Mouse (Mus musculus): ENCODE results near the gene Qpctl. TPM values are rescaled to one million over a fixed set of nuclear protein-coding genes. Genes with fewer than 3 reads are reported as not detected.
A peak's percentile ranks its signal among the peaks of the same experiment; 100 is the strongest.

Qpctl gene
- polyA plus RNA-seq, 1 experiment, result 7.7 TPM

DNA sequence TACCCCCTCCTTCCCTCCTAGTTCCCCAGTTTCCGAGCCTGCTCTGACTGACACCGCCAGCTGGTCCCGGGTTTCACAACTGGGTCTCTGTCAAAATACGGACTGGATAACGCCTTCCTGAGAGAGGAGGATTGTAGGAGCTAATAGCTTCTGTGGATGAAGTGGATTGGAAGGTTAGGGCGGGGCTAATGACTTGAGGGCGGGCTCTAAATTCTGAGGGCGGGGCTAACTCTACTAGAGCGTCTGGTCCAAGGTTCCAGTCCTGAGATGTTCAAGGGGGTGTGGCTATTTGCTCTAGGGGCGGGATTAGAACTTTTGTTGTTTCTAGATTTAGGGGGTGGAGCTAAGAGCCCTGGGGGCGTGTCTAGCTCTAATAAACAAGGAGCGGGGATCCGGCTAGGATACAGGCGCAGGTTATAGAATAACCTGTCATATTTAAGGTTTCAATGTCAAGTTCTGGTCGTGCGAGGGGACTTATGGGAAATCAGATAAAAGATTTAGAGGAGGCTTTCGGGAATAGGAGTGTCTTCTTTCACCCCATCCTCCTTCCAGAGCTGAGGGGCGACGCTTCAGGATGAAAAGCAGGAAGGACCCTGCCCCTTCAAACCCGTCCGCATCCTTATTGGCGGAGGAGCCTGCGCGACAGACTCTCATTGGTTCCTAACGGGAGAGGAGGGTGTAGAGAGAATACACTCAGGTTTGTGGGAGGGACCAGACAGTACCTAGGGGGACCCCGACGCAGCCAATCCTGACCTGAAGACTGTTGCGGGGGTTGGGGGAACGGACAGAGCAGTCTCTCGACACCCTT is 26.8 kb upstream of the Qpctl start, which contains the start of gene Eml2:
Eml2 (plus strand) TSS at position 714 of the 808 bp plus-strand sequence.
- H3K27me3 ChIP-seq (ENCODE audit: control insufficient read depth, insufficient read depth, insufficient read length), result no peaks in the 10 kb centered on the region
- H3K4me2 ChIP-seq (ENCODE audit: low read depth), result no peak within 1 kb of the TSS
- H3ac ChIP-seq (ENCODE audit: control insufficient read depth, insufficient read length), result no peak within 1 kb of the TSS
- H3K4me3 ChIP-seq, result no peak within 1 kb of the TSS
- H3K79me2 ChIP-seq (ENCODE audit: control insufficient read depth, insufficient read depth), result no peaks in the 10 kb centered on the region
- no peaks in the 10 kb centered on the region for H3K36me3 ChIP-seq (ENCODE audit: control insufficient read depth, insufficient read depth)
- peak; percentile 58 for TF ChIP-seq TCF3 (IDR thresholded peaks at IDR 0.05; ENCODE audit: insufficient read length, low read depth)
- TF ChIP-seq MYOG (IDR thresholded peaks at IDR 0.05; ENCODE audit: control insufficient read depth in 1 of 3, insufficient read depth in 1 of 3, insufficient read length in 2 of 3, low read depth in 2 of 3), result no peak
- peak; percentile 76 for TF ChIP-seq TCF12 (IDR thresholded peaks at IDR 0.05; ENCODE audit: insufficient read depth, poor library complexity, severe bottlenecking)
- no peak for TF ChIP-seq USF1 (IDR thresholded peaks at IDR 0.05; ENCODE audit: low read depth)
- TF ChIP-seq POLR2AphosphoS2 (IDR thresholded peaks at IDR 0.05; ENCODE audit: insufficient read length, low read depth), result no peak
- no peak for TF ChIP-seq POLR2A (IDR thresholded peaks at IDR 0.05; ENCODE audit: insufficient read length, low read depth)
- TF ChIP-seq MYOD1 (IDR thresholded peaks at IDR 0.05; ENCODE audit: control insufficient read depth in 1 of 3, insufficient read length in 2 of 3, low read depth in 2 of 3), result peak; percentile 92 to 96 (median 96)
- TF ChIP-seq E2F4 (IDR thresholded peaks at IDR 0.05; ENCODE audit: insufficient read depth), result no peak
- TF ChIP-seq REST (IDR thresholded peaks at IDR 0.05; ENCODE audit: insufficient read depth, insufficient read length), result no peak
- TF ChIP-seq MAX (IDR thresholded peaks at IDR 0.05; ENCODE audit: low read depth), result no peak
- no peak for TF ChIP-seq SRF (IDR thresholded peaks at IDR 0.05; ENCODE audit: control insufficient read depth, insufficient read length, low read depth)
- no peak for TF ChIP-seq CEBPB (IDR thresholded peaks at IDR 0.05; ENCODE audit: insufficient read depth, poor library complexity, severe bottlenecking)

DNA sequence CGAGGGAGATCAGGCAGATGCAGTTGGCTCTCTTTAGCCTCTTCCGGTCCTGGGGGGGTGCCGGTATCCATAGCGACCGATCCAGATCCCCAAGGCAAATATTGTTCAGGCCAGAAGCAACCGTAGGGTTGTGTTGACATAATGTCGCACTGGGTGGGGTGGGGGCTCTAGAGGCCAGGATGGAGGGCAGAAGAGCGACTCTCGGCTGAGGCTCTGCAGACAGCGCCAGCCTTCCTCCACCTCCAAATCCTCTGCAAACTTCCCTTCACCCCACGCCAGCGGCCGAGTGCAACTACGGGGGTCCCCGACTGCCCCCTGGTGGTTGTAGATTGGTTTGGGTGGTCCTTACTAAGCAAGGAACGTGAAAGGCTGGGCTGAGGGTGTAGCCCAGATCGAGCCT is 23.8 kb upstream of the Qpctl start:
- Histone ChIP-seq H3K27me3 (ENCODE audit: control insufficient read depth, insufficient read depth, insufficient read length) (no peaks in the 10 kb centered on the region), H3K79me2 (ENCODE audit: control insufficient read depth, insufficient read depth) (no peaks in the 10 kb centered on the region), H3K4me3 (no peak overlapping the region), H3K36me3 (ENCODE audit: control insufficient read depth, insufficient read depth) (no peaks in the 10 kb centered on the region), H3ac (ENCODE audit: control insufficient read depth, insufficient read length) (no peak overlapping the region), H3K4me2 (ENCODE audit: low read depth) (peak overlapping the region; percentile 15)
- TF ChIP-seq TCF12 (IDR thresholded peaks at IDR 0.05; ENCODE audit: insufficient read depth, poor library complexity, severe bottlenecking) (no peak), SRF (IDR thresholded peaks at IDR 0.05; ENCODE audit: control insufficient read depth, insufficient read length, low read depth) (no peak), E2F4 (IDR thresholded peaks at IDR 0.05; ENCODE audit: insufficient read depth) (no peak), MYOD1 (IDR thresholded peaks at IDR 0.05; ENCODE audit: control insufficient read depth in 1 of 3, insufficient read length in 2 of 3, low read depth in 2 of 3) (no peak), POLR2AphosphoS2 (IDR thresholded peaks at IDR 0.05; ENCODE audit: insufficient read length, low read depth) (no peak), POLR2A (IDR thresholded peaks at IDR 0.05; ENCODE audit: insufficient read length, low read depth) (no peak), MYOG (IDR thresholded peaks at IDR 0.05; ENCODE audit: control insufficient read depth in 1 of 3, insufficient read depth in 1 of 3, insufficient read length in 2 of 3, low read depth in 2 of 3) (no peak), CEBPB (IDR thresholded peaks at IDR 0.05; ENCODE audit: insufficient read depth, poor library complexity, severe bottlenecking) (no peak), MAX (IDR thresholded peaks at IDR 0.05; ENCODE audit: low read depth) (no peak), TCF3 (IDR thresholded peaks at IDR 0.05; ENCODE audit: insufficient read length, low read depth) (no peak), REST (IDR thresholded peaks at IDR 0.05; ENCODE audit: insufficient read depth, insufficient read length) (no peak), USF1 (IDR thresholded peaks at IDR 0.05; ENCODE audit: low read depth) (no peak)

DNA sequence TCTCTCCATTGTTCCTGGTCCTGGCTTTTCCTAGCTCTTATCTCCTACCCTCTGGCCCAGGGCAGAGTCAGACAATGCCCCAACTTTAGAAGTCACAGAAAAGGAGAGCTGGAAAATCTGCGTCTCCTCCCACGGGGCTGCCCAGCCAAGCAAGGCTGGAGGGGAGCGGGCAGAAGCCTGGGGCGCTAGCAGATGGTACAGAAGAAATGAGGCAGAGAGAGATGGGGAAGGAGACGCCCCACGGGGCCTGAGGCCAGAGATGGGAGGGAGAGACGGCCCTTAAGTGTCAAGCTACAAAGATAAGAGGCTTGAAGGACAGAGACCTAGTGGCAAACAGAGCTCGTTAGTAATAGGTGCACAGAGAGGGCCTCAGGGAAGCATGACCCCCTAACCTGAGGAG is 22.7 kb upstream of the Qpctl start:
- Histone ChIP-seq H3ac (ENCODE audit: control insufficient read depth, insufficient read length) (no peak overlapping the region), H3K4me2 (ENCODE audit: low read depth) (no peak overlapping the region), H3K27me3 (ENCODE audit: control insufficient read depth, insufficient read depth, insufficient read length) (no peaks in the 10 kb centered on the region), H3K36me3 (ENCODE audit: control insufficient read depth, insufficient read depth) (no peaks in the 10 kb centered on the region), H3K79me2 (ENCODE audit: control insufficient read depth, insufficient read depth) (no peaks in the 10 kb centered on the region), H3K4me3 (no peak overlapping the region)
- TF ChIP-seq CEBPB (IDR thresholded peaks at IDR 0.05; ENCODE audit: insufficient read depth, poor library complexity, severe bottlenecking), result no peak
- TF ChIP-seq SRF (IDR thresholded peaks at IDR 0.05; ENCODE audit: control insufficient read depth, insufficient read length, low read depth), result no peak
- TF ChIP-seq REST (IDR thresholded peaks at IDR 0.05; ENCODE audit: insufficient read depth, insufficient read length), result no peak
- TF ChIP-seq POLR2A (IDR thresholded peaks at IDR 0.05; ENCODE audit: insufficient read length, low read depth), result no peak
- no peak for TF ChIP-seq USF1 (IDR thresholded peaks at IDR 0.05; ENCODE audit: low read depth)
- TF ChIP-seq TCF12 (IDR thresholded peaks at IDR 0.05; ENCODE audit: insufficient read depth, poor library complexity, severe bottlenecking), result no peak
- no peak for TF ChIP-seq MAX (IDR thresholded peaks at IDR 0.05; ENCODE audit: low read depth)
- no peak for TF ChIP-seq E2F4 (IDR thresholded peaks at IDR 0.05; ENCODE audit: insufficient read depth)
- no peak for TF ChIP-seq MYOG (IDR thresholded peaks at IDR 0.05; ENCODE audit: control insufficient read depth in 1 of 3, insufficient read depth in 1 of 3, insufficient read length in 2 of 3, low read depth in 2 of 3)
- TF ChIP-seq TCF3 (IDR thresholded peaks at IDR 0.05; ENCODE audit: insufficient read length, low read depth), result no peak
- TF ChIP-seq POLR2AphosphoS2 (IDR thresholded peaks at IDR 0.05; ENCODE audit: insufficient read length, low read depth), result no peak
- TF ChIP-seq MYOD1 (IDR thresholded peaks at IDR 0.05; ENCODE audit: control insufficient read depth in 1 of 3, insufficient read length in 2 of 3, low read depth in 2 of 3), result no peak

DNA sequence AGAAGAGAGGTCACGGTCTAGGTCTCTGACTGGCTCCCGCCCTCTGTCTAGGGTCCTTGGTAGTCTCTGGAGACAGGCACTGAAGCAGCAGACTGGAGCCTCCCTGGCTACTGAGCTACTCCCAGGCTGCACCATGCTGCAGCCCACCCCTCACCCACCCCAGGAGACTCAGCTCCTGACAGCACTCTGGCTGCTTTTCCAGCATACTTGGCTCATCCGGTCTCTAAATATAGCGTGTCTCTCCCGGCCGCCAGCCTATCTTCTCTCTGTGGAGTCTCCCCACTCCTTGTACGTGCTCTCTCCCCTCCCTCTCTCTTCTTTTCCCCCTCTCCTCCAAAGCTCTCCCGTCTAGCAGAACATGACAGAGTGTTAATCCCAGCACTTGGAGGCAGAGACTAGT is 21.1 kb upstream of the Qpctl start:
- no peak overlapping the region for H3K4me3 ChIP-seq
- H3ac ChIP-seq (ENCODE audit: control insufficient read depth, insufficient read length), result no peak overlapping the region
- H3K4me2 ChIP-seq (ENCODE audit: low read depth), result no peak overlapping the region
- H3K27me3 ChIP-seq (ENCODE audit: control insufficient read depth, insufficient read depth, insufficient read length), result no peaks in the 10 kb centered on the region
- no peaks in the 10 kb centered on the region for H3K36me3 ChIP-seq (ENCODE audit: control insufficient read depth, insufficient read depth)
- H3K79me2 ChIP-seq (ENCODE audit: control insufficient read depth, insufficient read depth), result no peaks in the 10 kb centered on the region
- TF ChIP-seq TCF3 (IDR thresholded peaks at IDR 0.05; ENCODE audit: insufficient read length, low read depth) (no peak), SRF (IDR thresholded peaks at IDR 0.05; ENCODE audit: control insufficient read depth, insufficient read length, low read depth) (no peak), CEBPB (IDR thresholded peaks at IDR 0.05; ENCODE audit: insufficient read depth, poor library complexity, severe bottlenecking) (no peak), REST (IDR thresholded peaks at IDR 0.05; ENCODE audit: insufficient read depth, insufficient read length) (no peak), TCF12 (IDR thresholded peaks at IDR 0.05; ENCODE audit: insufficient read depth, poor library complexity, severe bottlenecking) (no peak), POLR2AphosphoS2 (IDR thresholded peaks at IDR 0.05; ENCODE audit: insufficient read length, low read depth) (no peak), MAX (IDR thresholded peaks at IDR 0.05; ENCODE audit: low read depth) (no peak), MYOG (IDR thresholded peaks at IDR 0.05; ENCODE audit: control insufficient read depth in 1 of 3, insufficient read depth in 1 of 3, insufficient read length in 2 of 3, low read depth in 2 of 3) (no peak), POLR2A (IDR thresholded peaks at IDR 0.05; ENCODE audit: insufficient read length, low read depth) (no peak), USF1 (IDR thresholded peaks at IDR 0.05; ENCODE audit: low read depth) (no peak), E2F4 (IDR thresholded peaks at IDR 0.05; ENCODE audit: insufficient read depth) (no peak), MYOD1 (IDR thresholded peaks at IDR 0.05; ENCODE audit: control insufficient read depth in 1 of 3, insufficient read length in 2 of 3, low read depth in 2 of 3) (no peak)
